Mouse (Mus musculus): ENCODE measurements around the gene Ceacam9. TPM values are rescaled to one million over a fixed set of nuclear protein-coding genes. Genes with fewer than 3 reads are reported as not detected.
"Not testable (repeated sequence)": the region's sequence is repeated elsewhere in the genome, so short reads cannot be mapped to it uniquely, and the experiment has no call there.

The Ceacam9 gene
- polyA plus RNA-seq (2012; rRNA removed), result not detected in 2 replicates

DNA sequence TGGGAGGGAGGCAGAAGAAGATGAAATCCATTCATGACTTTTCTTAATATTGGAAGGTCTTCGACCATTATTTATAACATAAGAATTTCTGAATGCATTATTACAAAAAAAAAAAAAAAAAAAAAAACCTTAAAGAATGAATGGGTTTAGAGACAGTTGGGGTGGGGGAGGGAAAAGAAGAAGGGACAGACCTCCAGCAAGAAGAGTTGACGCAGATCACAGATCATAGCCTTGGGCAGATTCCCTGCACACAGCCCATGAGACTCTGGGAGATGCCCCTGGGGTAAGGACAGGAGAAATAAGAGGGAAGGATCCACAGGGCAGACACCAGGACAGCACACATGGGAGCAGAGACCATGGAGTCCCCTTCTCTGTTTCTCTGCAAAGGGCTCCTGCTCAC lies at the start of gene Ceacam9:
Ceacam9 (plus strand) TSS at position 301 of the 400 bp plus-strand sequence.
- TF ChIP-seq CTCF (IDR thresholded peaks at IDR 0.05; ENCODE audit: insufficient read depth, low read length) (no peak), POLR2A (IDR thresholded peaks at IDR 0.05; ENCODE audit: borderline replicate concordance, extremely low read depth, low read depth, low read length) (no peak)
- Histone ChIP-seq H3K4me1 (ENCODE audit: control insufficient read depth, insufficient read depth, low read length) (no peaks in the 10 kb centered on the region), H3K4me3 (replicated peaks; ENCODE audit: extremely low read depth, low read depth, low read length) (no peak within 1 kb of the TSS)
- no peak for DNase-seq
- WGBS, result 89% methylated on average over 2 of the region's 2 CpGs

DNA sequence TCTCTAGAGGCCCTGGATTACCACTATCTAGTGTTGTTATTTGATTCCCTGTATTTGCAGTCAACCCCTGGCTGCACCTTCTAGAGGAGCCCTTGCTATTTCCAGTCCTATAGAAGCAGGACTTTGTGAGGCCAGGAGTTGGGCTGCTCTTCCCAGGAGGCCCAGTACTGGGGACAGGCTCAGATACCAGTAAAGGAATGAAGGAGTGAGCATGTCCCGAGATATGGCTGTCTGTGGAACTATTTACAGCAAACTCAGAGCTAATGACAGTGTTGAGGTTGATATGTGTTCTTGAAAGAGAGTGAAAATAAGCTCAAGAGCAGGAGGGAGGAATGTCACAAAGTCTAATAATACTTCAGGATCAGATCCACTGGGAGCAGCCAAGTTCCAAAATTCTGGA lies 47.9 kb upstream of the Ceacam9 start:
- TF ChIP-seq POLR2A (IDR thresholded peaks at IDR 0.05; ENCODE audit: borderline replicate concordance, extremely low read depth, low read depth, low read length) (no peak), CTCF (IDR thresholded peaks at IDR 0.05; ENCODE audit: insufficient read depth, low read length) (no peak)
- no peaks in the 10 kb centered on the region for H3K4me1 ChIP-seq (ENCODE audit: control insufficient read depth, insufficient read depth, low read length)
- H3K4me3 ChIP-seq (replicated peaks; ENCODE audit: extremely low read depth, low read depth, low read length), result no peak overlapping the region
- 44% methylated on average over 1 of the region's 1 CpGs for WGBS
- no peak for DNase-seq

DNA sequence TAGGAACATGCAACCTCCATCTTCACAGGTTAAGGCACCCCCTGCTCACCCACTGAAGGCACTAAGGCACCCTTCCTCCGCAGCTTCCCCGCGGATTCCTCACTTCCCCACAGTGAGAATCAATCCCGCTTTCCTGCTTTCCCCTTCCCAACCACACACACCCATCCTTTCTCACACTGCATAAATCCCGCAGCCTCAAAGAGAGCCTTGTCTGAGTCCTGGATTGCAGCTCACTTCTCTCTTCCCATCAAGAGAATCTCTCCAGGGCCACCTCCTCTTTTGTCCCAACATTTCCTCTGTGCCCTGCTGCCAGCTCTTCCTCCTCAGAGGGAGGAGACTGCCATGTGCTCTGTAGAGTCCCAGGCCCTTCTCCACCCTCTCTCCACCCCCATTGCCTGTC lies 47.0 kb upstream of the Ceacam9 start:
- not testable (repeated sequence) for H3K4me3 ChIP-seq (replicated peaks; ENCODE audit: extremely low read depth, low read depth, low read length); H3K4me1 ChIP-seq (ENCODE audit: control insufficient read depth, insufficient read depth, low read length); DNase-seq
- 30% methylated on average over 5 of the region's 5 CpGs for WGBS

- DNase-seq, result no peak
- WGBS, result 39% methylated on average over 1 of the region's 1 CpGs
- no peak within 1 kb of the TSS for H3K4me3 ChIP-seq (replicated peaks; ENCODE audit: extremely low read depth, low read depth, low read length)
- no peak for TF ChIP-seq POLR2A (IDR thresholded peaks at IDR 0.05; ENCODE audit: borderline replicate concordance, extremely low read depth, low read depth, low read length)
- no peak for TF ChIP-seq CTCF (IDR thresholded peaks at IDR 0.05; ENCODE audit: insufficient read depth, low read length)
- H3K4me1 ChIP-seq (ENCODE audit: control insufficient read depth, insufficient read depth, low read length), result no peaks in the 10 kb centered on the region
These were observed 46.1 kb upstream of the Ceacam9 start, which contains the start of gene Ceacam15 for GRCm38 (mm10) chr7:16675605-16676004. Ceacam15 (minus strand) TSS chr7:16675705.

GRCm38 (mm10) chr7:16680194-16680593 lies 41.5 kb upstream of the Ceacam9 start:
- WGBS, result 49% methylated on average over 3 of the region's 3 CpGs
- not testable (repeated sequence) for DNase-seq; H3K4me3 ChIP-seq (replicated peaks; ENCODE audit: extremely low read depth, low read depth, low read length); H3K4me1 ChIP-seq (ENCODE audit: control insufficient read depth, insufficient read depth, low read length)

- Histone ChIP-seq H3K4me3 (replicated peaks; ENCODE audit: extremely low read depth, low read depth, low read length) (no peak overlapping the region), H3K4me1 (ENCODE audit: control insufficient read depth, insufficient read depth, low read length) (no peaks in the 10 kb centered on the region)
- no peak for DNase-seq
- 50% methylated on average over 5 of the region's 5 CpGs for WGBS
- no peak for TF ChIP-seq CTCF (IDR thresholded peaks at IDR 0.05; ENCODE audit: insufficient read depth, low read length)
- TF ChIP-seq POLR2A (IDR thresholded peaks at IDR 0.05; ENCODE audit: borderline replicate concordance, extremely low read depth, low read depth, low read length), result no peak
These were observed 32.5 kb upstream of the Ceacam9 start for GRCm38 (mm10) chr7:16689196-16689595.

- WGBS, result 39% methylated on average over 3 of the region's 3 CpGs
- no peak for DNase-seq
- TF ChIP-seq CTCF (IDR thresholded peaks at IDR 0.05; ENCODE audit: insufficient read depth, low read length), result no peak; the same call in 1 of the 2 replicates
- TF ChIP-seq POLR2A (IDR thresholded peaks at IDR 0.05; ENCODE audit: borderline replicate concordance, extremely low read depth, low read depth, low read length), result no peak
- H3K4me3 ChIP-seq (replicated peaks; ENCODE audit: extremely low read depth, low read depth, low read length), result no peak overlapping the region
- no peaks in the 10 kb centered on the region for H3K4me1 ChIP-seq (ENCODE audit: control insufficient read depth, insufficient read depth, low read length)
These were observed 26.7 kb upstream of the Ceacam9 start for GRCm38 (mm10) chr7:16695025-16695424.

DNA sequence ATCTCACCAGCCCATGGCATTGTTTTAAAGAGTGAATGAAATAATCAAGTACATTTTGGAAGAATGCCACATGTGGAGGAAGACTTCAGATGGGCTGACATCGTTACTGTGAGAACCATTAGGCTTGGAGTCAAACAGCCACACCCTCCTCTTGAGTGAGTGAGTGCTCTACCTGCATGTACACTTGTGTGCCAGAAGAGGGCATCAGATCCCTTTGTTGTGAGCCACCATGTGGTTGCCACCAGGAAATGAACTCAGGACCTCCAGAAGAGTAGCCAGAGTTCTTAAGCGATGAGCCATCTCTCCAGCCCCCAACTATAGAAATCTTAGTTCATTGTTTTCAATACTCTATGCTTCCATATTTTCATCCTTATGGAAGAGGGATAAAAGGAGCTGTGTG lies 22.7 kb upstream of the Ceacam9 start:
- no peak overlapping the region for H3K4me3 ChIP-seq (replicated peaks; ENCODE audit: extremely low read depth, low read depth, low read length)
- H3K4me1 ChIP-seq (ENCODE audit: control insufficient read depth, insufficient read depth, low read length), result no peaks in the 10 kb centered on the region
- TF ChIP-seq CTCF (IDR thresholded peaks at IDR 0.05; ENCODE audit: insufficient read depth, low read length) (peak; percentile 37), POLR2A (IDR thresholded peaks at IDR 0.05; ENCODE audit: borderline replicate concordance, extremely low read depth, low read depth, low read length) (no peak)
- no peak for DNase-seq
- WGBS, result 34% methylated on average over 2 of the region's 2 CpGs

DNA sequence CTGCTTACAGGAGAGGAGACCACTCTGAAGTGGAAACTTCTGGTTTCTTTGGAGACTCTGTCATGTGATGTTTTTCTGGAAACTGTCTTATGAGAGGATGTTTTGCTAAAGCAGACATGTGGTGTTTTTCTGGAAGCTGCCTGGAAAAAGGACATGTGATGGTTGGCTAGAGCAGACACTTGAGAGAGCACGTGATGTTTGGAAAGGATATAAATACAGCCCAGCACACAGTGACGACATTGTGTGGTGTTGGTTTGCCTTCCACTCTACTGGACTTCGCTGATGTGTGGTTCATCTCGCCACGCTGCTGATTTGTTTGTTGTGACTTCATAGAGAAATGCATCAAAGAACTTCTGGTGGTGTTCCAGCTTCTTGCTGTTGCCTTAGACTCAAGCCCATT lies 21.1 kb upstream of the Ceacam9 start:
- DNase-seq, result no peak
- Histone ChIP-seq H3K4me3 (replicated peaks; ENCODE audit: extremely low read depth, low read depth, low read length) (no peak overlapping the region), H3K4me1 (ENCODE audit: control insufficient read depth, insufficient read depth, low read length) (no peaks in the 10 kb centered on the region)
- WGBS, result 39% methylated on average over 5 of the region's 5 CpGs
- no peak for TF ChIP-seq CTCF (IDR thresholded peaks at IDR 0.05; ENCODE audit: insufficient read depth, low read length)
- no peak for TF ChIP-seq POLR2A (IDR thresholded peaks at IDR 0.05; ENCODE audit: borderline replicate concordance, extremely low read depth, low read depth, low read length)

DNA sequence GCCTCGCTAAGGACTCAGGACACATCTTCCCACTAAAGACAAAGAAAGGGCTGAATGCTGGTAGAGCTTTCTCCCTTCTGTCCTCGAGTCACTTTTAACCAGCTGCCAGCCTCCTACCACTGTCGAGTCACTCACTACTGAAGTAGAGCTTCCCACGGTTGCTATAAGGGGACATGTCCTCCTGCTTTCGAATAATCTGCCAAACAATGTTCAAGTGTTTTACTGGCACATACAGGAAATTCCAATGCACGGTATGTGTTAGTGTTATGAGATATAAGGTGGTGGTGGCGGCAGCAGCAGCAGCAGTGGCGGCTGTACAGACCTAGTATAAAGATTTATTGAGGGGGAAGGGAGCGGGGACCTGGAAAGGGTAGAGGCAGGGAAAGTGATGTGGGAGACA lies 15.3 kb upstream of the Ceacam9 start:
- no peak for DNase-seq
- H3K4me3 ChIP-seq (replicated peaks; ENCODE audit: extremely low read depth, low read depth, low read length), result no peak overlapping the region
- TF ChIP-seq CTCF (IDR thresholded peaks at IDR 0.05; ENCODE audit: insufficient read depth, low read length) (no peak), POLR2A (IDR thresholded peaks at IDR 0.05; ENCODE audit: borderline replicate concordance, extremely low read depth, low read depth, low read length) (no peak)
- no peaks in the 10 kb centered on the region for H3K4me1 ChIP-seq (ENCODE audit: control insufficient read depth, insufficient read depth, low read length)
- WGBS, result 16% methylated on average over 9 of the region's 9 CpGs

- H3K4me3 ChIP-seq (replicated peaks; ENCODE audit: extremely low read depth, low read depth, low read length), result no peak overlapping the region
- WGBS, result 56% methylated on average over 9 of the region's 9 CpGs
- no peaks in the 10 kb centered on the region for H3K4me1 ChIP-seq (ENCODE audit: control insufficient read depth, insufficient read depth, low read length)
- TF ChIP-seq CTCF (IDR thresholded peaks at IDR 0.05; ENCODE audit: insufficient read depth, low read length) (no peak), POLR2A (IDR thresholded peaks at IDR 0.05; ENCODE audit: borderline replicate concordance, extremely low read depth, low read depth, low read length) (no peak)
- no peak for DNase-seq
These were observed 13.5 kb upstream of the Ceacam9 start for GRCm38 (mm10) chr7:16708244-16708643.

Data from lung, adult 2 months (tissue).